Mouse (Mus musculus): ENCODE measurements around the gene Fnbp1. TPM values are rescaled to one million over a fixed set of nuclear protein-coding genes. Genes with fewer than 3 reads are reported as not detected.

The Fnbp1 gene
- polyA plus RNA-seq, 1 experiment from 2014 or later = 21.6 TPM

DNA sequence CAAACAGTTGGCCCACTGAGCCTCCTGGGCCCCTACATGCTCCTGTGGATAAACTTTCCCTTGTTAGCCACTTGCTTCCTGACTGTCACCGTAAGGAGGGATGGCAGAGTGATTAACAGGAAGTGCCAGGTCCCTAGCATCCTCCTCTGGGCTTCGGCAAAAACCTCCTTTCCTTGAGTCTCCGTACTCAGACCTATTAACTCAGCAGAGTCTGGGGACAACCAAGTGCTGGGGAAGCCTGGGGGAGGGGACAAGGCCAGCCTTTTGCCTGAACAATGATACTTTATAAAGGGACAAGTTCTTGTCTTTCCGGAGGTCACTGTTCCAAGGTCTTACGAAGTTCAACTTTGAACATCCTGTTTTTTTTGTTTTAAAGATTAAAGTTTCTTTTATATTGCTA lies 54.7 kb downstream of the Fnbp1 start:
- Histone ChIP-seq H3K27ac (replicated peaks) (no peak overlapping the region; the same call in 1 of the 2 replicates), H3K4me1 (replicated peaks) (peaks cover 36% of the 10 kb centered on the region), H3K27me3 (no peaks in the 10 kb centered on the region), H3K4me3 (no peak overlapping the region), H3K9me3 (no peaks in the 10 kb centered on the region), H3K4me2 (no peak overlapping the region), H3K36me3 (peaks cover 26% of the 10 kb centered on the region), H3K9ac (no peak overlapping the region)
- ATAC-seq (ENCODE audit: low read depth) = no peak
- 47% methylated on average over 5 of the region's 5 CpGs for whole genome bisulfite sequencing

DNA sequence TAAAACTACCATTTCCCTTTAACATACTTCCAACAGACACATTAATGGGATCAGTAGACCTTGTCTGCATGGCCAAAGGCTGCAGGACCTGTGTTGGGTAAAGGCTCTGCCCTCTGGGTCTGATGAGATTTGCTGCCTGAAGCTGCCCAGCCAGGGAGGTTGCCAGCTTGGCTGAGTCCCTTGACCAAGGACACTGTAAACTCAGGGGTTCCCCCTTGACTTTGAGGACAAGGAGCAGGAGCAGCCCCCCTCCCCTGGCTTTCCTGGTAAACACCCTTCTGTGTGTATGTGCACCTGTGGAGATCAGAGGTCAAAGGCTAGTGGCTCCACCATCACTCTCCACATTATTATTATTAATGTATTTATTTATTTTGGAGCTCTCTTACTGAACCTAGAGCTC lies 55.3 kb downstream of the Fnbp1 start:
- Histone ChIP-seq H3K9me3 (no peaks in the 10 kb centered on the region), H3K27ac (replicated peaks) (no peak overlapping the region; the same call in 1 of the 2 replicates), H3K9ac (no peak overlapping the region), H3K4me1 (replicated peaks) (peaks cover 36% of the 10 kb centered on the region), H3K4me2 (no peak overlapping the region), H3K27me3 (no peaks in the 10 kb centered on the region), H3K4me3 (no peak overlapping the region), H3K36me3 (peaks cover 26% of the 10 kb centered on the region)
- no peak for ATAC-seq (ENCODE audit: low read depth)

DNA sequence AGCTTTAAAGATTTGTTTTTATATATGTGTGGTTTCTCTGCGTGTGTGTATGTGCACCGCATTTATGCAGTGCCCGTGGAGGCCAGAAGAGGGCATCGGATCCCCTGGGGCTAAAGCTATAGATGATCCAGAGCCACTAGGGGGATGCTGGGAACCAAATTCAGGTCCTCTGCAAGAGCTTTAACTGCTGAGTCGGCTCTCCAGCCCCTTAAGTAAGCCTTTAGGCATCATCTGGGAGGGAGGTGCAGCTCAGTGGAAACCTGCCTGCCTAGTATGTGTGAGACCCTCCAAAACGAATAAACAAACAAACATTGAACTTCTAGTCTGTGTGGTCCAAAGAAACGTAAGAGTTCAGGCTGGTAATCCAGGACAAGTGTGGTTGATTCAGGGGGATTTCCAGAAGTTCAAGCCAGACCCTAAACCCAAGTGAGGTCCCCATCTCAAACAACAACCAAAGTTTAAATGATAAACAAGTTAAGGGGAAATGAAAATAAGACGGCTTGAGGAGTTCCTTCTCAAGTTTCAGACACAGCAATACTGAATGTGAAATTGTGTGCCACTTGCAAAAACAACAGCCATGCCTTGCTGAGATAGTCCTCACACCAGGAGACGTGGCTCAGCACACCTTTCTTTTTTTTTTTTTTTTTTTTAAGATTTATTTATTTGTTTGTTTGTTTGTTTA lies 57.5 kb downstream of the Fnbp1 start:
- Histone ChIP-seq H3K4me1 (replicated peaks) (peaks cover 28% of the 10 kb centered on the region), H3K9me3 (no peaks in the 10 kb centered on the region), H3K27ac (replicated peaks) (no peak overlapping the region), H3K9ac (no peak overlapping the region), H3K27me3 (no peaks in the 10 kb centered on the region), H3K4me3 (no peak overlapping the region), H3K36me3 (peaks cover 26% of the 10 kb centered on the region), H3K4me2 (no peak overlapping the region)
- ATAC-seq (ENCODE audit: low read depth) = no peak
- WGBS = 96% methylated on average over 9 of the region's 9 CpGs

DNA sequence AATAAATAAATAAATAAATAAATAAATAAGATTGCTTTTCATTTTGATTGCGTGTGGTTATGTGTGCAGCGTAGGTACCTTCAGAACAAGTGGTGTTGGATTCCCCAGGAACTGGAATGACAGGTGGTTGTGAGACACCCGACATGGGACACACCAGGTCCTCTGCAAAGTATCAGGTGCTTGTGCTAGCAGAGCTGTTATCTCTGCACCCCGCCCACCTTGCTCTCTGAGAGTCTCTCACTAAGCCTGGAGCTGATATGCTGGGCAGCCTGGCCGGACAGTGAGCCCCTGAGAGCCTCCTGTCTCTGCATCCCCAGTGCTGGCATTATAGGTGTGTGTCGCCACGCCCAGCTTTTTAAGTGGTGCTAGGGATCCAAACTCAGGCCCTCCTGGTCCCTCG lies 58.4 kb downstream of the Fnbp1 start:
- Histone ChIP-seq H3K4me1 (replicated peaks) (peaks cover 19% of the 10 kb centered on the region), H3K9ac (no peak overlapping the region), H3K4me3 (no peak overlapping the region), H3K27ac (replicated peaks) (no peak overlapping the region), H3K4me2 (no peak overlapping the region), H3K27me3 (no peaks in the 10 kb centered on the region), H3K9me3 (no peaks in the 10 kb centered on the region), H3K36me3 (peaks cover 26% of the 10 kb centered on the region)
- ATAC-seq (ENCODE audit: low read depth) = no peak
- 96% methylated on average over 8 of the region's 8 CpGs for WGBS

DNA sequence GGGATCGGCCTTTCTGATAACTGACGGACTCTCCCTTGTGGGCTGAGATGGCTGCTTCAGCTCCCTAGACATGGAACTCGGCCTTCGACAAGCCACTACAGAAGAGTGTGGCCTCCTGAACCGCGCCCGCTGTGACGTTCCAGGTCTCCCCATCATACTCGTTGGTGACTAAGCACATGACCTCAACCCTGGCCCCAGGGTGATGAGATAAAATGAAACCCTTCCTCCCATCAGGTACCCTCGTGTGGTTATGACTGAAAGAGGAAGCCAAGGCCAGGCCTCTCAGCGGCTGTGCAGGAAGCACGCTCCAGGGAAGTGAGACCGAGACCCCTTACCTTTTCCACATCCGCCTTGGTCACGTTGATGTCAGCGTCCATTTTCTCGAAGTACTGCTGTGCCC lies 59.2 kb downstream of the Fnbp1 start:
- Histone ChIP-seq H3K27me3 (no peaks in the 10 kb centered on the region), H3K4me2 (no peak overlapping the region), H3K4me1 (replicated peaks) (peaks cover 12% of the 10 kb centered on the region), H3K27ac (replicated peaks) (no peak overlapping the region), H3K9ac (no peak overlapping the region), H3K9me3 (no peaks in the 10 kb centered on the region), H3K36me3 (peaks cover 26% of the 10 kb centered on the region), H3K4me3 (no peak overlapping the region)
- ATAC-seq (ENCODE audit: low read depth) = no peak
- 89% methylated on average over 17 of the region's 17 CpGs for WGBS

DNA sequence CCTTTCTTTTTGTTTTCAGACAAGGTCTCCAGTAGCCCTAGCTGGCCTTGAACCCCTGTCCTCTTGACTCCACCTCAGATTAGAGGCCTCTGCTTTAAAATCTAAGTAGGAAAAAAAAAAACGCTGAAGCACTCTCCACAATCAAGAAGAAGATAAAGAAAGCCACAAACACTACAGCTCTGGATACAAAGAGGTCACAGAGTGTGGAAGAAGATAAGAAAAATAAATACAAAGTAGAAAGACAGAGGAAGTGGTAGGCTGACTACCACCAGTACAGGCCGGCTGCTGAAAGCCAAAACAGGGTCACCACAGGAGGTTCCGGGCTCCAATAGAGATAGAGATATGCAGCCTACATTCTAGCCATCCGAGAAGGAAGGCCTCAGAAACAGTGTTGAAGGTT lies 60.5 kb downstream of the Fnbp1 start:
- Histone ChIP-seq H3K4me3 (no peak overlapping the region), H3K9ac (no peak overlapping the region), H3K27me3 (no peaks in the 10 kb centered on the region), H3K27ac (replicated peaks) (no peak overlapping the region), H3K4me1 (replicated peaks) (no peaks in the 10 kb centered on the region), H3K9me3 (no peaks in the 10 kb centered on the region), H3K36me3 (peaks cover 26% of the 10 kb centered on the region), H3K4me2 (no peak overlapping the region)
- 74% methylated on average over 4 of the region's 4 CpGs for WGBS
- ATAC-seq (ENCODE audit: low read depth) = no peak

DNA sequence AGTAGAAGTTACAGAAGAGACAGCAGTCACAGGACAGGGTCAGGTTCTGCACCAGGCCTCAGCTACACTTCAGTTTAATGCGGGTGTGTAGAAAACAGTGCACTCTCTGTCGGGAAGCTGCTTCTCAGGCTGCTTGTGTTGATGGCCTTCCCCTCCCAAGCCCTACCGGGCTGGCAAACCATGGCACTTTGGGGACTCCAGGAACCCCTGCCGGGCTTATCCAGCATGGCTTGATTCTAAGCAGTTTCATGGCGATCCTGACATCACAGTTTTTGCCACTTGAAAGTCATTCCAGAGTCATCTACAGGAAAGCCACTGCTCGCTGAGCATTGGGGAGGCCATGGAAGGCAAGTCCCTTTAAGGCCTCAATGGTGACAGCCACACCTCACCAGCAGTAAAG lies 62.7 kb downstream of the Fnbp1 start:
- Histone ChIP-seq H3K4me1 (replicated peaks) (no peaks in the 10 kb centered on the region), H3K4me3 (no peak overlapping the region), H3K9me3 (no peaks in the 10 kb centered on the region), H3K27me3 (no peaks in the 10 kb centered on the region), H3K9ac (no peak overlapping the region), H3K27ac (replicated peaks) (no peak overlapping the region), H3K4me2 (no peak overlapping the region), H3K36me3 (peaks cover 16% of the 10 kb centered on the region)
- 75% methylated on average over 6 of the region's 6 CpGs for WGBS
- no peak for ATAC-seq (ENCODE audit: low read depth)

DNA sequence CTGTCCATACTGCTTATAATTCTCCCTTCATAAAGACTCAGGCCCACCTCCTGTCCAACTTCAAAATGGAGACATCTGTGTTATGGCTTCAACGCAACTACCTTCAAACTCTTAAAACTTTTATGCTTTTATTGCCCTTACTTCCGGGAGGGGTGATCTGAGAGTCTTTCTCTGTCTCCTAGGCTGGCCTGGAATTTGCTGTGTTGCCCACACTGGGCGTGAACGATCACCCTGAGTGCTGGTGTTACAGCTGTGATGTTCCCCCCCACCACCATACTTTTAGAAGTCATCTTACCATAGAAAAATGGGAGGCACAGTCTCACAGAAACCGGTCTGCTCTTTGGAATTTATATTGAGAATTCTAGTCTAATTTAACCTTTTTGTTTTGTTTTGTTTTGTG lies 64.2 kb downstream of the Fnbp1 start:
- peaks cover 15% of the 10 kb centered on the region for H3K36me3 ChIP-seq
- H3K9ac ChIP-seq = no peak overlapping the region
- no peak overlapping the region for H3K4me3 ChIP-seq
- no peaks in the 10 kb centered on the region for H3K4me1 ChIP-seq (replicated peaks)
- 0 out of 2 replicates have a peak, but pooled peaks cover 1% of the 10 kb centered on the region for H3K9me3 ChIP-seq
- WGBS = 59% methylated on average over 5 of the region's 5 CpGs
- H3K27me3 ChIP-seq = no peaks in the 10 kb centered on the region
- no peak overlapping the region for H3K27ac ChIP-seq (replicated peaks)
- no peak for ATAC-seq (ENCODE audit: low read depth)
- no peak overlapping the region for H3K4me2 ChIP-seq

DNA sequence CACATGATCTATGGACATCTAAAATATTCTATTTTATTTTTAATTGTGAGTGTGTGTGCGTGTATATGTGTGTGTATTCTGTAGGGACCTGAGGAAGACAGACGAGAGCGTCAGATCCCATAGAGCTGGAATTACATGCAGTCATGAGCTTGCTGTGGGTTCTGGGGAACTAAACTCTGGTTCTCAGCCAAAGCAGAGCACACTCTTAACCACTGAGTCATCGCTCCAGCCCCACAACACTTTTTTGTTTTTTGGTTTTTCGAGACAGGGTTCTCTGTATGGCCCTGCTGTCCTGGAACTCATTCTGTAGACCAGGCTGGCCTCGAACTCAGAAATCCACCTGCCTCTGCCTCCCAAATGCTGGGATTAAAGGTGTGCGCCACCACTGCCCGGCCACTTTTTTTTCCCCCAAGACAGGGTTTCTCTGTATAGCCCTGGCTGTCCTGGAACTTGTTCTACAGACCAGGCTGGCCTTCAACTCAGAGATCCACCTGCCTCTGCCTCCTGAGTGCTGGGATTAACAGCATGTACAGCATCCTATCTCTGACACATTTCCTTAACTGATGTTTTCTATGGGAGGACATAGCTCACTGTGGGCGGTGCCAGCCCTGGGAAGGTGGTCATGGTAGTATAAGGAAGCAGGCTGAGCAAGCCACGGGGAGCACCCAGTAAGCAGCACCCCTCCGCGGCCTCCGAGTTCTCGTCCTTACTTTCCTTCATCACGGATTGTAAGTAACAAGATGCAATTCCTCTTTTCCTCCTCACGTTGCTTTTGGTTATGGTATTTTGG lies 65.3 kb downstream of the Fnbp1 start:
- Histone ChIP-seq H3K4me3 (no peak overlapping the region), H3K27me3 (no peaks in the 10 kb centered on the region), H3K27ac (replicated peaks) (no peak overlapping the region), H3K9me3 (0 out of 2 replicates have a peak, but pooled peaks cover 2% of the 10 kb centered on the region), H3K36me3 (peaks cover 22% of the 10 kb centered on the region), H3K9ac (no peak overlapping the region), H3K4me1 (replicated peaks) (no peaks in the 10 kb centered on the region), H3K4me2 (no peak overlapping the region)
- no peak for ATAC-seq (ENCODE audit: low read depth)
- WGBS = 91% methylated on average over 16 of the region's 16 CpGs

DNA sequence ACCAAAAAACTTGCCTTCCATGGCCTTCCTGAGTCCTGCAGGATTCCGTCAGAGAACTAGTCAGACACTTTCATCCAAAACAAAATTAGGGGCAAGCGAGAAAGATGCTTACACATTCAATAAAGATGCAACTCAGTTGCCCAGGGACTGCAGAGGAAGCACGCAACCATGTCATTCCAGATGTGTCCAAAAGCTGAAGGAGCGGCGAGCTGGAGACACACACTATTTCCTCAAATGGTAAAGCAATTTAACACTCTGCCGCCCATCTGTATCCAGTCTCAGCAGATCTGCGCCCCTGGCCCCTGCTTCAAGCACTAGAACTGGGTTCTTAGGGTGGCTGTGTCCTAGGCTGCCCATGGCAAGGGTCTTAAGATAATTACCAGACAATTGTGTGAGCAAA lies 66.0 kb downstream of the Fnbp1 start:
- no peak overlapping the region for H3K27ac ChIP-seq (replicated peaks)
- no peak overlapping the region for H3K9ac ChIP-seq
- ATAC-seq (ENCODE audit: low read depth) = no peak
- 83% methylated on average over 7 of the region's 7 CpGs for WGBS
- no peak overlapping the region for H3K4me2 ChIP-seq
- no peaks in the 10 kb centered on the region for H3K4me1 ChIP-seq (replicated peaks)
- H3K36me3 ChIP-seq = peaks cover 25% of the 10 kb centered on the region
- H3K9me3 ChIP-seq = 0 out of 2 replicates have a peak, but pooled peaks cover 2% of the 10 kb centered on the region
- H3K4me3 ChIP-seq = no peak overlapping the region
- H3K27me3 ChIP-seq = no peaks in the 10 kb centered on the region

DNA sequence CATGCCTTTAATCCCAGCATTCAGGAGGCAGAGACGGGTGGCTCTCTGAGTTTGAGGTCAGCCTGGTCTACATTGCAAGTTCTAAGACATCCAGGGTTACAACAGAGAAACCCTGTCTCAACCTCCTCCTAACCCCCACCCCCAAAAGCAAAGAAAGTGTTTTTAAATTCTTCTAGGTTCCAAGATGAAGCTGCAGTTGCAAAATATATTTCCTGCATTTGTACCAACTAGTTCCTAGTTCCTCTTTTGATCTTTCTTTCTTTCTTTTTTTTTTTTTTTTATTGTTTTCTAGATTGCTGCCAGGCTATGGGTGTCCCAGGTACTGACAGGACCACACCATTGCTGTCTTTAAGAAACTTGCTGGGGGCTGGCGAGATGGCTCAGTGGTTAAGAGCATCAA lies 66.6 kb downstream of the Fnbp1 start:
- 0 out of 2 replicates have a peak, but pooled peaks cover 2% of the 10 kb centered on the region for H3K9me3 ChIP-seq
- H3K4me3 ChIP-seq = no peak overlapping the region
- H3K4me1 ChIP-seq (replicated peaks) = no peaks in the 10 kb centered on the region
- no peak overlapping the region for H3K4me2 ChIP-seq
- H3K27ac ChIP-seq (replicated peaks) = no peak overlapping the region
- no peaks in the 10 kb centered on the region for H3K27me3 ChIP-seq
- 95% methylated on average over 2 of the region's 2 CpGs for WGBS
- ATAC-seq (ENCODE audit: low read depth) = no peak
- H3K36me3 ChIP-seq = peaks cover 25% of the 10 kb centered on the region
- H3K9ac ChIP-seq = no peak overlapping the region

DNA sequence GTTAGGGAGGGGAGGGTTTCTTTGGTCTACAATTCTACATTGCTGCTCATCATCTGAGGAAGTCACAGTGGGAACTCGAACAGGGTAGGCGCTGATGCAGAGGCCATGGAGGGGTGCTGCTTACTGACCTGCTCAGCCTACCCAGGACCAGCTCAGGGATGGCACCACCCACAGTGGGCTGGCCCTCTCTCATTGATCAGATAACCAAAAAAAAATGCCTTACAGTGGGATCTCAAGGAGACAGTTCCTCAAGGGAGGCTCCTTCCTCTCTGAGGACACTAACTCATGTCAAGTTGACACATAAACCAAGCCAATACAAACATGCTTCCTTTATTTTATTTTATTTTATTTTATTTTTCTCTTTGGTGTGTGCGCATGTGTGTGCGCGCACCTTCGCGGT lies 72.3 kb downstream of the Fnbp1 start:
- 80% methylated on average over 7 of the region's 7 CpGs for WGBS
- H3K27ac ChIP-seq (replicated peaks) = peak overlapping the region; percentile 89
- no peaks in the 10 kb centered on the region for H3K27me3 ChIP-seq
- H3K4me1 ChIP-seq (replicated peaks) = peaks cover 29% of the 10 kb centered on the region
- peaks cover 25% of the 10 kb centered on the region for H3K36me3 ChIP-seq
- H3K9me3 ChIP-seq = 0 out of 2 replicates have a peak, but pooled peaks cover 2% of the 10 kb centered on the region
- no peak for ATAC-seq (ENCODE audit: low read depth)
- no peak overlapping the region for H3K9ac ChIP-seq
- no peak overlapping the region for H3K4me2 ChIP-seq
- H3K4me3 ChIP-seq = no peak overlapping the region

All from neural tube, embryonic 13.5 days (tissue).